Mouse (Mus musculus) natural killer cell, adult 2 months (primary cell): ENCODE data around the gene Cebpg.

Source experiments
- DNase-seq, 2 experiments: peaks; one replicate each; pipeline ENCODE4 v3.0.0; 2022; ENCODE audit warnings: low spot score in 2 of 2

Gene Cebpg

GRCm38 (mm10) chr7:35056436-35056864 lies at the start of gene Cebpg:
Gene Cebpg, minus strand, starts transcription at chr7:35056573.
- peak; percentile 96 to 97 for DNase-seq

DNA sequence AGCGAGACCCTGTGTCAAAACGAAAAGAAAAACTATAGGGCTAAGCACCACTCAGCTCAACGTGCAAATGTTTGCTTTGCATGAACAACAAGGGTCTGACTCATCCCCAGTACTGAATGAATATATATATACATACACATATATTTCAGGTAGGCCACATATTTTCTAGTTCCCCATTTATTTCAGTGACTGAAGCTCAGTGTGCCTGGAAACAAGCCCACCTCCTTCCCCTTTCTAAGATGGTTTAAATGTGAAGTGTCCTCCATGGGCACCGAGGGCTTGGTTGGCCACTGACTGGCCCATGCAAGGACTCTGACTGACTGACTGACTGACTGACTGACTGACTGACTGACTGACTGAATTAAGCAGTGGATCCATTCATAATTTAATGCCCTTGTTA lies 43.2 kb upstream of the Cebpg start:
- DNase-seq: no peak

GRCm38 (mm10) chr7:35098777-35099176 lies 42.4 kb upstream of the Cebpg start:
- DNase-seq: no peak

DNA sequence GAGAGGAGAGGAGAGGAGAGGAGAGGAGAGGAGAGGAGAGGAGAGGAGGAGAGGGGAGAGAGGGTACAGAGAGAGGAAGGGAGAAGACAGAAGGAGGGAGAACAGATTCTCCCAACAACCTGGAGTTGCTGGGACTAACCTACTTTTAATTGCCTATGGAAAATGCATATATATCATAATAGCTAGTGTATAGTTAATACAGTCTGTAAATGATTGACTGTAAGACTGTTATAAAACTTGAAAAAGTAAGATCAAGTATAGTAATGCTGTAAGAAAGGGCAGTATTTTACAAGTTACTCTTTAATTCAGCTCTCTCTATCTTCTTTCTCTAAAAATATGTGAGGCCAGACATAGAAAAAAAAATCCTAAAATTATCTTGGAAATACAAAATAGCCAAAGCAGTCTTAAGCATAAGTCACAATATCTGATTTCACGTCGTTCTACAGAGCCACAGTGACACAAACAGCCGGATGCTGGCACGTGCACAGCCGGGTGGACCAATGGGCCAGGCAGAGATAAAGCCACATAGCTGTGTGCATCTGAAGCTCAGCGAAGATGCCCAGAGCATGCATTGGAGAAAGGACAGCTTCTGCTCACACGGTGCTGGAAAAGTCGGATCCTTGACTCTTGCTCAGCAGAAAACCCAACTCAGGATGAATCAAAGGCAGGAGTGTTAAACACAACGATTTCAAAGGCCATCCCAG lies 38.8 kb upstream of the Cebpg start:
- DNase-seq: no peak

DNA sequence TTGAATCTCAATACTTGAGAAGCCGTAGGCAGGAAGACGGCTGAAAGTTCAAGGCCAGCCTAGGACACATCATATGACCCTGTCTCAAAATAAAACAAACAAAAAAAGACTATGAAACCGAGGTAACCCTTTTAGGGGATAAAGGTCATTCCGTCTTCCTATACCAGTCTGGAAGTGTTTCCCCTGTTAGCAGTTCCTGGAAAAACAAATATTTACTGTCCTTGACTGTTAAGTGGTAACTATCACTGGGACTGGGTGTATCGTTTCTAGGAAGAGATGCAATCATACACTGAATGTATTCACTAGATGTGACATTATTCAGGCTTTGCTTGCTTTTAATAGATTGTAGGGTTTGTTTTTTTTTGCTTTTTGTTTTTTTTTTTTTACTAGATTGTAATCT lies 34.2 kb upstream of the Cebpg start:
- no peak for DNase-seq

GRCm38 (mm10) chr7:35086271-35086861 lies 30.0 kb upstream of the Cebpg start:
- peak in 1 of 2 experiments; percentile 2 for DNase-seq

DNA sequence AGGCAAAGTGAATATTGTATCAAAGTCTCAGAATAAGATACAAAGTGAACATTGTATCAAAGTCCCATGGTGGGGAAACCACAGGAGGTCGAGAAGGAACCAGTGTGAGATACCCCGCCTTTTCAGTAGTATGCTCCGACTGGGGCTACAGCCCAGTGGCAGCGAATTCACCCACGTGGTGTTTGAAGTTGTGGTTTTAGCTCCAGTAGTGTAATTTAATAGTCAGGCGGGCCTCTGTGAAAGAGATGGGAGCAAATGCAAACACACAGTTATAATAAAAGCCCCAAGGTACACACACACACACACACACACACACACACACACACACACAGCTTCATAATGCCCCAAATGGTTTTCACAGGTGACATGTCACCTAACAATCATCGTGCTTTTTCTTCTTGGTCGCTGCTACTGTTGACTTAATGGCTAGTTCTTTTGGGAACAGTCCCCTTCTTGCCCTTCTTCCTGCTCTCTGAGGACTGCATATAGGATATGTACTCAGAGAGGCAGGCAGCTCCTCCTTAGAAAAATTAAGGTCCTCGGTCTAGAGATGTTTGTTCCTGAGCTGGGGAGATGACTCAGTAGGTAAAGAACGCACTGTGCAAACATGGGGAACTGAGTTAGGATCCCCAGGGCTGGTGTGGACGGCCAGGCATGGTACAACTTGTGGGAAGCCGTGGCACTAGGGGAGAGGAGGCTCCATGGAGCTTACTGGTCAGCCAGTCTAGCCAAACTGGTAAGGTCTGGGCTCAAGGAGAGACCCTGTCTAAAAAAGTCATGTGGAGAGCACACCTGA lies 28.4 kb upstream of the Cebpg start:
- no peak for DNase-seq

DNA sequence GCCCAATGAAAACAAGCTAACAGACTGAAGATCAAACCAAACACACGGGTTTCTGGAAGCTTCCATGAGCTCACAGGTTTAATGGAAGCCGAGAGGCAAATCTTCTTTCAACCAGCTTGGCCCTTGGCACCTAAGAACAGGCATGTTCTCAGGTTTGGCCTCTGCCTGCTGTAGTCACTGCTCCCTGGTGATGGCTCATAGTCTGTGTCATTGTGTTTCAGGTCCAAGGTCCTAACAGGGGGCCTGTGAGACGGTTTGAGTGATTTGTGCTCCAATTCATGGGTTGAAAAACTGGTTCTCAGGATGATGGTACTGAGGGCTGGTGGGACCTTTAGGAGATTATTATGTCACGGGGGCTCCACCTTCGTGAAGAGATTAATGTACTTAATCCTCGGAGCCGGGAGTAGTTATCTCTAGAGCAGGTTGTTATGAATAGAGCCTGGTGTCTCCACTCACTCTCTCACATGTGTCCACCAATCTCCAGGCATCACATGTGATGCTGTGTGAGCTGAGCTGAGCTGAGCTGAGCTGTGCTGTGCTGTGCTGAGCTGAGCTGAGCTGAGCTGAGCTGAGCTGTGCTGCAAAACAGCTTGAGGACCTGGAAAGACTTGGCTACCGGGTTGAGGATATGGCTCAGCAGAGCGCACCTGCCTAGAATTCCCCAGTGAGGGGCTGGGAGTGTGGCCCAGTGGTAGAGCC lies 25.2 kb upstream of the Cebpg start:
- no peak for DNase-seq

- DNase-seq: no peak
Measured at GRCm38 (mm10) chr7:35080843-35081338, 24.5 kb upstream of the Cebpg start.

DNA sequence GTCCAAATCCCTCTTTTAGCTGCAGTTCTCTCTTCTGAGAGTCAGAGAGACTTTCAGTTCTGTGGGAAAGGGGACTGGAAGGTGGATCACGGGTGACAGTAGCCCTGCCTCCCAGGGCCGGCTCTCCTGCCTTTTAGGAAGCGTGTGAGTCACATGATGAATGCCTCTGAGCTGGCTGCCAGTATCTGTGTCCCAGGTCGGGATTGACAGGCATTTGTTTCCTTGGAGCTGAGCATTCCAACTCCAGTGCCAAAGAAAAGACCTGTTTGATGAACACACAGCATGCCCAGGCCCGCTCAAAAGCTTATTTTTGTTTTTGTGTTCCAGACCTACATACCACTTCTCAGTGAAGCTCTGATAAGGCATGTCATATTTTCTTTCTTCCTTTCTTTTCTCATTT lies 20.3 kb upstream of the Cebpg start:
- DNase-seq: no peak

GRCm38 (mm10) chr7:35066640-35067212 lies 10.4 kb upstream of the Cebpg start:
- DNase-seq: no peak

- no peak for DNase-seq
Measured at GRCm38 (mm10) chr7:35065958-35066357, 9.6 kb upstream of the Cebpg start.

DNA sequence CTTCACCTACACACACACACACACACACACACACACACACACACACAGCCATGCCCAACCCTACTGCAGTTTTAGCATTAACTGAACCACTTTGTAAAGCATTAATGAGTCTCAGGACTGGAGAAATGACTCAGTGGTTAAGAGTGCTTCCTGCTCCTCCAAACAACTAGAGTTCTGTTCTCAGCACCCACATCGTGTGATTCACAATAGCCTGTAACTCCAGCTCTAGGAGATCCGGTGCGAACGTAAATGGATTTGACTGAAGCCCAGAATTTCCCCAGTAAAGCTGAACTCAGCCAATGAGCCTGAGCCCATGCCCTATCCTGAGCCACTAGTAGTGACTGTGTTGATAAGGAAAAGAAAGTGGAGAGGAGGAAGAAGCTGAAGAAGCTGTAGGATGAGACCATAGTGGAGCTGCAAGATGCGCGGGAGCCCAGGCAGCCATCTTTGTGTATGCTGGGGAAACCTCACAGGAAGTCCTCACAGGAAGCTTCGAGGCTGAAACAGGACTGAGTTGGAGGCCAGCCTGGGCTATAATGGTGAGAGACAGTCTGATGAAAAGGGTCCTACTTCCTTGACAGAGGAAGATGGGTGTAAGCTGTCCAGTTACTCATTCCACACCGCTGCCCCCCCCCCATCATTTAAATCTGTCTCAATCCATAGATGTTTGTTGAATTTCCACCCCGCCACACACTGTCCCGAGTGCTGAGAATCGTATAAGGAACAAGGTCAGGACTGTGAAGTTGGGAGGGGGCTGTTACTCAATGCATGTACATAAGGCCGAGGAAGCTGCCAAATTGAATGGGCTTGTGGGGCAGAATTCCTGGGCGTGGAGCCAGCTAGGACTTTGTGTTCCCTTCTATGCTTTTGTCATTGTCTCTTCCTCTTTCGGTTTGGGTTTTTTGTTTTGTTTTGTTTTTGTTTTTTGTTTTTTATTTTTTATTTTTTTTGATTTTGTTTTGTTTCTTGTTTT lies 8.2 kb upstream of the Cebpg start:
- no peak for DNase-seq

DNA sequence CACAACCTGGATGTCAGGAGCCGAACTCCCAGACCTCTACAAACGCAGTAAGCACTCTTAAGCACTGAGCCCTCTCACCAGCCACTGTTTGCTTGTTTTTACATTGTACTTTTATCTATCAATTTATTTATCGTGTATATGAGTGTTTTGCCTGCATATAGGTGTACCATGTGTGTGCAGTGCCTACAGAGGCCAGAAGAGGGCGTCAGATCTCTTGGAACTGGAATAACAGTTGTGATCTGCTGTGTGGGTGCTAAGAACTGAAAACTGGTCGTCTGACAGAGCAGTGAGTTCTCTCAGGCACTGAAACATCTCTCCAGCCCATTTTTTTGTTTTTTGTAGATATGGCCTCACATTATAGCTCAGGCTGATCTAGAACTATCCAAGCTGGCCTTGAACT lies 3.1 kb upstream of the Cebpg start:
- no peak for DNase-seq

- no peak for DNase-seq
Measured at GRCm38 (mm10) chr7:35058329-35058728, 2.0 kb upstream of the Cebpg start.

- DNase-seq: no peak
Measured at GRCm38 (mm10) chr7:35057569-35057968, 1.2 kb upstream of the Cebpg start.

DNA sequence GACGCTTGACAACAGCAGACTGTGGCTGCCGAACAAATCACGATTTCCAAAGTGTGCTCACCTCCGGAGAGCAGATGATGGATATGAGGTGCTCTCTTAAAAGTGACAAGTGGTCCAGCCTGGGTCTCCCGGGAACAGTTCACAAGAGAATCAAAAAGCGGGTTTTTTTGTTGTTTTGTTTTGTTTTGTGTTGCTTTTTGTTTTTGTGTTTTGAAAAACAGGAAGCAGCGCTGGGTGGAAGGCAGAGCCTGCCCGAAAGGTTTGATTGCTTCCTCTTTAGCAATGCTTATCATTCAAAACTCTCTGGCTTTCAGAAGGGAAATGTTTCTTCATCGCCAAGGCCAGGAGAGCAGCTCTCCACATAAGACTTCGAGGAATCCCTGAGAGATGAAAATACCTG lies 626 bp upstream of the Cebpg start:
- peak; percentile 28 to 42 for DNase-seq

- DNase-seq: no peak
Measured at GRCm38 (mm10) chr7:35055619-35056435, 546 bp downstream of the Cebpg start.

- no peak for DNase-seq
Measured at GRCm38 (mm10) chr7:35054977-35055618, 1.3 kb downstream of the Cebpg start.
